Mouse (Mus musculus) layer of hippocampus, adult 8-10 months (tissue): ENCODE measurements around the gene Ms4a8a. TPM values are rescaled to one million over a fixed set of nuclear protein-coding genes. Genes with fewer than 3 reads are reported as not detected.

Experiments
- total RNA-seq, 4 experiments: library from RNA; stranded (reverse); gene quantifications; 2 replicates each; pipeline ENCODE4 v1.2.4; 2022

Gene Ms4a8a
- total RNA-seq, 4 experiments from 2014 or later = not detected

Other genes with a start within 250 kb of the Ms4a8a start
- 10 to 100 TPM in 2 of 4 experiments, 1 to 10 TPM in 2; 1.1 to 19.4 (median 6.8) TPM for gene Slc15a3, start 241.4 kb downstream of the Ms4a8a start, total RNA-seq
- 100 to 1,000 TPM; 132 to 156 (median 148) TPM for gene Tmem132a, start 211.2 kb downstream of the Ms4a8a start, total RNA-seq
- gene Tmem109, start 199.1 kb downstream of the Ms4a8a start, total RNA-seq = 10 to 100 TPM; 48.5 to 57.8 (median 54.0) TPM
- 100 to 1,000 TPM; 188 to 216 (median 197) TPM for gene Prpf19, start 185.9 kb downstream of the Ms4a8a start, total RNA-seq
- not detected for gene Zp1, start 160.5 kb downstream of the Ms4a8a start, total RNA-seq
- under 1 TPM in 2 of 4 experiments, not detected in 2; 0.16 to 0.35 TPM for gene Ptgdr2, start 143.9 kb downstream of the Ms4a8a start, total RNA-seq
- 10 to 100 TPM in 2 of 4 experiments, 1 to 10 TPM in 2; 8.1 to 10.5 (median 9.8) TPM for gene Ccdc86, start 131.8 kb downstream of the Ms4a8a start, total RNA-seq
- gene Ms4a10, start 106.4 kb downstream of the Ms4a8a start, total RNA-seq = not detected
- gene Ms4a15, start 87.9 kb downstream of the Ms4a8a start, total RNA-seq = not detected
- gene Ms4a18, start 63.1 kb downstream of the Ms4a8a start, total RNA-seq = not detected
- gene 1700017D01Rik, start 49.8 kb upstream of the Ms4a8a start, total RNA-seq = not detected
- not detected for gene 1700025F22Rik, start 84.2 kb upstream of the Ms4a8a start, total RNA-seq
- not detected for gene Ms4a13, start 115.6 kb upstream of the Ms4a8a start, total RNA-seq
- gene Ms4a12, start 151.3 kb upstream of the Ms4a8a start, total RNA-seq = not detected
- under 1 TPM in 1 of 4 experiments, not detected in 3; 0.09 TPM for gene Ms4a1, start 185.1 kb upstream of the Ms4a8a start, total RNA-seq
- not detected for gene Ms4a5, start 202.8 kb upstream of the Ms4a8a start, total RNA-seq
- under 1 TPM in 1 of 4 experiments, not detected in 3; 0.10 TPM for gene Ms4a14, start 233.4 kb upstream of the Ms4a8a start, total RNA-seq